Mouse (Mus musculus): ENCODE results near the gene Acsl6.
"Not testable (repeated sequence)": the region's sequence is repeated elsewhere in the genome, so short reads cannot be mapped to it uniquely, and the experiment has no call there.

The Acsl6 gene

GRCm38 (mm10) chr11:54372553-54372952, 69.0 kb downstream of the Acsl6 start:
- no peak for DNase-seq (ENCODE audit: extremely low read depth, insufficient read length, low spot score)

DNA sequence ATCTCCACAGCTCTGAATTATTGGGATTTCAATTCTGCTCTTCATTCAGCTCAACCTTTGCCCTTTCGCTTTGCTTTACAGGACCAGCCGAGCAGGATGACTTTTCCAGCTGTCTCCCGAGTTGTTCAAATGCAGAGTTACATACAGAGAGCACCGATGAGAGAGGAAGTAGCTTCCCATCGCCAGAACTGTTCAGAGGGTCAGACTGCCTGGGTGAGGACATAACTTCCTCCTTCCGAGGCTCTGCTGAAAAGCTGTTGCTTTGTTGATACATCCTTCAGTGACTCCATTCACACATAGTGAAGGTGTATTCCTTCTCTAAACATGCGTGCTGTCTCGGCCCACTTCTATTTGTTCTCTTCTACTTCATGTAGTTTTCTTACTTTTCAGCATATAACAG, 86.8 kb downstream of the Acsl6 start:
- DNase-seq (ENCODE audit: extremely low read depth, insufficient read length, low spot score), result no peak

DNA sequence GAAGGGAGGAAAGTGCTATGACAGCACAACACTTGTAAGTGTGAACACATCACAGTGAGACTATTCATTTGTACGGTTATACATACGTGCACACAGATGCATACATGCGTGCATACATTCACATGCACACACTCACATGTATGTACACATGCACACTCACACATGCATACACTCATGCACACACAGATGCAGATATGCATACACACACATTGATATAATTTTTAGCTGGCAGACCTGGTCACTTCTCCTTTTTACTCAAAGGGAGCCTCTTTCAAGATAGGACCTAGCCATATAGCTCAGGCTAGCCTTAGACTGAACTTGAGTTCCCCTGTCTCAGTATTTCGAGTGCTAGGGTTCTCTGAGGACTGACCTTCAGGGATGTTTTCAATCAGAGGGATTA, 87.7 kb downstream of the Acsl6 start:
- DNase-seq (ENCODE audit: extremely low read depth, insufficient read length, low spot score), result no peak

DNA sequence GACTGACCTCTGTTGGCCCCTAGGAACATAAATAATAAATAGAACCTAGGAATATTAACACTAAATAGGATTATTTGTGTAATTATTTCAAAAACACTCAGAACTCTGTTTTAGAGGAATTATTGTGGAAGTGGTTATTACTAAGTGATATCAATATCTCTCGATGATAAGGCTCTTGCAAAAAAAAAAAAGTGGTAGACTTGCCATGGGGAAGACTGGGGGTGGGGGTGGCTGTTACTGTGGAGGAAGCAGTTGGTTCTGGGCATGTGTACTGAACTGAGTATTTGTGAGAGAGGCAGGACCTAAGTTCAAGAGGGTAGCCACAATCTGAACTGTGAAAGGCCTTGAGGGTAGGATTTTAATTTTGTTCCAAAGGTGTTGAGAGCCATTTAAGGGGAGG, 93.1 kb downstream of the Acsl6 start:
- DNase-seq (ENCODE audit: extremely low read depth, insufficient read length, low spot score), result no peak

DNA sequence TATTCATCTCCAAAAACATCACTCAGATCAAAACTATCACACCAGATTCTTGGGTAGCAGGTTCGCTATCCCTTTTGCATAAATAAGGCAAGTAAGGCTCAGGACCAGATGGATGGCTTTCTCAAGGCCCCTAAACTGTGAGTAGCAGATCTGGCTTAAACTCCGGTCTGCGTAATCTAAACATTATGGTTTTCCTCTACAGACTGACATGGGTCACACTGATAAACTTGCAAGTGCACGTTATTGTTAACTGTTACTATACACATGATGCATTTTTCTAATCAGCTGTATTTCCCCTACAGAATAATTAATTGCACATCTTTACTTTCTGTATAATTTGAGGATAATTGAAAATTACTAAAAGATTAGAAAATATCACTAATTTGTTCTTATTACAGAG, 94.5 kb downstream of the Acsl6 start:
- no peak for DNase-seq (ENCODE audit: extremely low read depth, insufficient read length, low spot score)

DNA sequence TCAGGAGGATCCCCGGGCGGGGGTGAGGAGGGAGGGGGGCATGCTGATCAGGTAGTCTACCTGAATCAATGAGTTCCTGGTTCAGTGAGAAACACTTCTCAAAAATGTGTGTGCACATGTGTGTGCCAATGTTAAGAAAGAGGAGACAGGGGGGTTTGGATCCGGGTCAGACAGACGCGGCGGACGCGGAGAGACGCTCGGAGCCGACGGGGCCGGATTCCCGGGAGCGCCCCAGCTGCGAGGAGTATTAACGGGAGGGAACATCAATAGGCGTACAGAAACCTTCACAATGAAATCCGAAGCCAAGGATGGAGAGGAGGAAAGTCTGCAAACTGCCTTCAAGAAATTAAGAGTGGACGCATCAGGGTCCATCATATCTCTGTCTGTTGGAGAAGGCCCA, 97.2 kb downstream of the Acsl6 start:
- DNase-seq (ENCODE audit: extremely low read depth, insufficient read length, low spot score), result not testable (repeated sequence)

GRCm38 (mm10) chr11:54404885-54405284, 101.3 kb downstream of the Acsl6 start:
- DNase-seq (ENCODE audit: extremely low read depth, insufficient read length, low spot score), result no peak

GRCm38 (mm10) chr11:54406930-54407546, 103.4 kb downstream of the Acsl6 start:
- DNase-seq (ENCODE audit: extremely low read depth, insufficient read length, low spot score), result no peak

DNA sequence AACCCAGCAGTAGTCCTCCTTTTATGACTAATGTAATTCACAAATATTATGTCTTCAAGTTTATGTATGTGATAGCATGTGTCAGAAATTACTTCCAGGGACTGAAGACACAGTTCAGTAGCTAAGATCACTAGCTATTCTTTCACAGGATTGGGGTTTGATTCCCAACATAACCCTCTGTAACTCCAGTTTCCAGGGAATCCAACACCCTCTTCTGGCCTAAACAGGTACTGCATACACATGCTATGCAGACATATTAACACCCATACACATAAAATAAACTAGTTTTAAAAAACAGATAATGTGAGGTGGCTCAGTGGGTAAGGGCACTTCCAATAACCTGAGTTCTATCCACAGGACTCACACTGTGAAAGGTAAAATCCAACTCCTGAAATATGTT, 107.0 kb downstream of the Acsl6 start:
- no peak for DNase-seq (ENCODE audit: extremely low read depth, insufficient read length, low spot score)

DNA sequence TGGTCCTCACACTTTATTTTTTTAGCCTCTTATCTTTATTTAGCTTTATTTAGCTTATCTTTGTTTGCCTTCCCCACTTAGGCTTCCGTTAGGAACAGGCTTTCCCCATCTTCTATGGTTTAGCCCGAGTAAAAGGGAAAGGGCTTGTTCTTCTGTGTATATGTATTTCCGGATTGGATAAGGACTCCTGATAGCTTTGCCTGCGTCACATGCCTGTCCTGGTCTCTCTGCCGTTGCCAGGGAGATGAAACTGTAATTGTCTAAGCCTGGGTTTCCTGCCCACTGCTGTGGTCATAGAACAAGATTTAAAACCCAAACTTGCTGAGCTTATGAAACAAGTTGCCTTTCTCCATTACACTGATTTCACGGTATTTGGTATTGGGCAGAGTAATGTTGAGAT, 109.4 kb downstream of the Acsl6 start:
- no peak for DNase-seq (ENCODE audit: extremely low read depth, insufficient read length, low spot score)
